Mouse (Mus musculus): Measurements from ENCODE around the gene Dnajc6.

- TF ChIP-seq CTCF (IDR thresholded peaks at IDR 0.05; ENCODE audit: low read depth) (no peak), EP300 (optimal IDR thresholded peaks at IDR 0.05) (no peak)
Measured at GRCm38 (mm10) chr4:101562836-101563235, 66.4 kb downstream of the Dnajc6 start.

All from stomach, postnatal 0 days (tissue).